Mouse (Mus musculus) B cell, adult 62 days (primary cell): ENCODE measurements around the gene Defa25. TPM values are rescaled to one million over a fixed set of nuclear protein-coding genes. Genes with fewer than 3 reads are reported as not detected.

Experiments used
- total RNA-seq: library from RNA; stranded (reverse); gene quantifications from 4 replicates; pipeline ENCODE4 v1.2.4, GENCODE M21; 2023

Gene Defa25
- not detected in 4 replicates for total RNA-seq

DNA sequence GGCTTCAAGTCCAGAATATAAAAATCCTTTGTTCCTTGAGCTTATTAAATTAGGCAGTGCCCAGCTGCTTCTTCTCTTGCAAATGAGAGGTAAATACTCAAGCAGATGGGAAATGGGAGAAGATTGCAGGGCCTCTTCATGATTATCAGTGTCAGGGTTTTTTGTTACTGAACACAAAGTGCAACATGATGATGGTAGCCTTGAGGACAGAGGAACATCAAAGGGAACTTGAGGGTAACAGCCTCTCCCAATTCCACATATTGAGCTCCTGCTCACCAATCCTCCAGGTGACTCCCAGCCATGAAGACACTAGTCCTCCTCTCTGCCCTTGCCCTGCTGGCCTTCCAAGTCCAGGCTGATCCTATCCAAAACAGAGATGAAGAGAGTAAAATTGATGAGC is at the start of gene Defa25:
Defa25 (plus strand) TSS at position 301 of the 400 bp plus-strand sequence.

GRCm38 (mm10) chr8:21054747-21055146 is 29.5 kb upstream of the Defa25 start, which contains the start of gene Defa23:
Defa23 (plus strand) TSS chr8:21055047.

GRCm38 (mm10) chr8:21064738-21065137 is 19.5 kb upstream of the Defa25 start, which contains the start of gene Defa35:
Defa35 (plus strand) TSS chr8:21065038.

GRCm38 (mm10) chr8:21095950-21096349 is 11.7 kb downstream of the Defa25 start, which contains the start of gene Gm14851:
Gm14851 (minus strand) TSS chr8:21096050.

DNA sequence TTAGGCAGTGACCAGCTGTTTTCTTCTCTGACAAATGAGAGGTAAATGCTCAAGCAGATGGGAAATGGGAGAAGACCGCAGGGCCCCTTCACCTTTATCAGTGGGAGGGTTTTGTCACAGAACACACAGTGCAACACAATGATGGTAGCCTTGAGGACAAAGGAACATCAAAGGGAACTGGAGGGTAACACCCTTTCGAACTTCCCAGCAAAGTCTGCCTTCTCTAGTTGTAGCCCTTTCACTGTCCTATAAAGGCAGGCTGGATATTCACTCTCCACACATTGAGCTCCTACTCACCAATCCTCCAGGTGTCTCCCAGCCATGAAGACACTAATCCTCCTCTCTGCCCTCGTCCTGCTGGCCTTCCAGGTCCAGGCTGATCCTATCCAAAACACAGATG is 50.1 kb downstream of the Defa25 start, which contains the start of gene Defa30:
Defa30 (plus strand) TSS at position 301 of the 400 bp plus-strand sequence.

Other genes starting within 250 kb of the Defa25 start
- not detected in 4 replicates for gene Defb33, start 191.8 kb upstream of the Defa25 start, total RNA-seq
- gene Gm15056, start 181.8 kb upstream of the Defa25 start, total RNA-seq: not detected in 4 replicates
- not detected in 4 replicates for gene Gm6040, start 162.4 kb upstream of the Defa25 start, total RNA-seq
- gene AY761185, start 139.7 kb upstream of the Defa25 start, total RNA-seq: not detected in 4 replicates
- not detected in 4 replicates for gene Defa21, start 58.9 kb upstream of the Defa25 start, total RNA-seq
- not detected in 4 replicates for gene Defa23, start 29.4 kb upstream of the Defa25 start, total RNA-seq
- gene Defa35, start 19.4 kb upstream of the Defa25 start, total RNA-seq: not detected in 4 replicates
- not detected in 4 replicates for gene Gm14851, start 11.6 kb downstream of the Defa25 start, total RNA-seq
- gene Defa30, start 50.2 kb downstream of the Defa25 start, total RNA-seq: not detected in 4 replicates
- gene Defa22, start 77.8 kb downstream of the Defa25 start, total RNA-seq: not detected in 4 replicates
- gene Defa31, start 107.2 kb downstream of the Defa25 start, total RNA-seq: not detected in 4 replicates
- not detected in 4 replicates for gene Gm15293, start 117.1 kb downstream of the Defa25 start, total RNA-seq
- gene Gm15292, start 165.3 kb downstream of the Defa25 start, total RNA-seq: not detected in 4 replicates
- not detected in 4 replicates for gene Defa27, start 231.1 kb downstream of the Defa25 start, total RNA-seq
- gene Defa29, start 242.6 kb downstream of the Defa25 start, total RNA-seq: not detected in 4 replicates